Mouse (Mus musculus) erythroblast, embryonic 14.5 days (primary cell): ENCODE results near the gene Cryz.

Experiments
- GATA1 ChIP-seq: IDR thresholded peaks from 2 replicates; pipeline ENCODE4 v1.6.1; 2012; ENCODE audit warnings: low read length, inconsistent platforms, mixed read lengths
- TAL1 ChIP-seq: IDR thresholded peaks from 3 replicates; pipeline ENCODE4 v1.6.1; 2012; ENCODE audit warnings: low read length, inconsistent platforms, mixed read lengths

DNA sequence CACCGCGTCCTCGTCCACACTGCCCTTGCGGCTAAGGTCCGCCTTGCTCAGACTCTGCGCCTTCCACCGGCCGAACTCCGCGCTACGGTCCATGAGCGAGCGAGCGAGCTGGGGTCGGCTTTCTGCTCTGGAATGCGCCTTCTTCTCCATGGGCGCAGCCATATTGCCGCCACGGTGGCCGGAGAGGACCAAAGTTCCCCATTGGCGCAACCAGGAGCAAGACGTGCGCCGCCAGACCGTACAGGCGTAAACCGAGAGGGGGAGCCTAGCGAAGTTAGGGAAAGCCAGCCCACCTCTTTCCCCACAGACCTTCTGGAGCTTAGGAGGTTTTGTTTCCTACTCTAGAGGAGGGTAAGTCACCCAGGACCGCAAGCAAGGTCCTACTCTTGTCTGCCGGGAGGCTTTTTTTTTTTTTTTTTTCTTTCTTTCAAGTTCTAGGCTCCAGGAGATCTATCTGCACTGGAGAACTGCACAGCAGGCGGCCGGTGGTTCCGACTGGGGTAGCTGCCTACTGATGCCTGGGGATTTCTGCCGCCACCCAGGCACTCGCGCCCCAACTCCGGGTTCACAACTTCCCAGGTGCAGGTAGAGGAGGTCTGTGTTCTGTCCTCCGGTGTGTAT, 533 bp downstream of the Cryz start, which contains the start of gene Tyw3:
- no peak for TF ChIP-seq TAL1
- TF ChIP-seq GATA1 = no peak
